Mouse (Mus musculus): ENCODE data around the gene Leng8. TPM values are rescaled to one million over a fixed set of nuclear protein-coding genes. Genes with fewer than 3 reads are reported as not detected.

Leng8 gene
- 57.7 TPM for polyA plus RNA-seq (2015; fragmentation: Illumina TruSeq; extraction: RNeasy Lipid Tissue Mini Kit (QIAGEN cat#74804); ENCODE audit: insufficient read depth, low read depth, low replicate concordance)

GRCm38 (mm10) chr7:4136771-4137531, at the start of gene Leng8:
Gene Leng8 (plus strand): TSS chr7:4137039.

GRCm38 (mm10) chr7:4119344-4119902, 17.4 kb upstream of the Leng8 start, which contains the start of gene Ttyh1:
Gene Ttyh1 (plus strand): TSS chr7:4119408.

GRCm38 (mm10) chr7:4150059-4150541, 13.3 kb downstream of the Leng8 start, which contains the start of gene Leng9:
Gene Leng9 (minus strand): TSS chr7:4150374.

GRCm38 (mm10) chr7:4164090-4164910, 27.5 kb downstream of the Leng8 start, which contains the start of gene Cdc42ep5:
Gene Cdc42ep5 (minus strand): TSS chr7:4164860.

Other genes with a start within 250 kb of the Leng8 start
- gene Gm14548, start 238.9 kb upstream of the Leng8 start, polyA plus RNA-seq (2015; fragmentation: Illumina TruSeq; extraction: RNeasy Lipid Tissue Mini Kit (QIAGEN cat#74804); ENCODE audit: insufficient read depth, low read depth, low replicate concordance): not detected
- not detected for gene Lilra6, start 221.5 kb upstream of the Leng8 start, polyA plus RNA-seq (2015; fragmentation: Illumina TruSeq; extraction: RNeasy Lipid Tissue Mini Kit (QIAGEN cat#74804); ENCODE audit: insufficient read depth, low read depth, low replicate concordance)
- 0.92 TPM for gene Lair1, start 73.8 kb upstream of the Leng8 start, polyA plus RNA-seq (2015; fragmentation: Illumina TruSeq; extraction: RNeasy Lipid Tissue Mini Kit (QIAGEN cat#74804); ENCODE audit: insufficient read depth, low read depth, low replicate concordance)
- 13.3 TPM for gene Ttyh1, start 17.6 kb upstream of the Leng8 start, polyA plus RNA-seq (2015; fragmentation: Illumina TruSeq; extraction: RNeasy Lipid Tissue Mini Kit (QIAGEN cat#74804); ENCODE audit: insufficient read depth, low read depth, low replicate concordance)
- 0.87 TPM for gene Leng9, start 13.3 kb downstream of the Leng8 start, polyA plus RNA-seq (2015; fragmentation: Illumina TruSeq; extraction: RNeasy Lipid Tissue Mini Kit (QIAGEN cat#74804); ENCODE audit: insufficient read depth, low read depth, low replicate concordance)
- gene Cdc42ep5, start 27.8 kb downstream of the Leng8 start, polyA plus RNA-seq (2015; fragmentation: Illumina TruSeq; extraction: RNeasy Lipid Tissue Mini Kit (QIAGEN cat#74804); ENCODE audit: insufficient read depth, low read depth, low replicate concordance): 6.3 TPM
- not detected for gene Lilra5, start 100.7 kb downstream of the Leng8 start, polyA plus RNA-seq (2015; fragmentation: Illumina TruSeq; extraction: RNeasy Lipid Tissue Mini Kit (QIAGEN cat#74804); ENCODE audit: insufficient read depth, low read depth, low replicate concordance)
- not detected for gene Ncr1, start 200.7 kb downstream of the Leng8 start, polyA plus RNA-seq (2015; fragmentation: Illumina TruSeq; extraction: RNeasy Lipid Tissue Mini Kit (QIAGEN cat#74804); ENCODE audit: insufficient read depth, low read depth, low replicate concordance)

Measured in pancreas, adult 10 weeks (tissue).